Mouse (Mus musculus) lung, adult 2 months (tissue): ENCODE results near the gene Myl6.

Experiments used
- CTCF ChIP-seq: fragments of 200-500 bp; IDR thresholded peaks from 2 replicates; pipeline ENCODE4 v1.5.1; 2011; ENCODE audit warnings: mild to moderate bottlenecking, low read length, control low read depth; ENCODE audit not compliant: insufficient read depth
- POLR2A ChIP-seq: fragments of 200-500 bp; IDR thresholded peaks from 2 replicates; pipeline ENCODE4 v1.6.1; 2011; ENCODE audit warnings: low read depth, mild to moderate bottlenecking, control low read depth, low read length, borderline replicate concordance; ENCODE audit errors: extremely low read depth

DNA sequence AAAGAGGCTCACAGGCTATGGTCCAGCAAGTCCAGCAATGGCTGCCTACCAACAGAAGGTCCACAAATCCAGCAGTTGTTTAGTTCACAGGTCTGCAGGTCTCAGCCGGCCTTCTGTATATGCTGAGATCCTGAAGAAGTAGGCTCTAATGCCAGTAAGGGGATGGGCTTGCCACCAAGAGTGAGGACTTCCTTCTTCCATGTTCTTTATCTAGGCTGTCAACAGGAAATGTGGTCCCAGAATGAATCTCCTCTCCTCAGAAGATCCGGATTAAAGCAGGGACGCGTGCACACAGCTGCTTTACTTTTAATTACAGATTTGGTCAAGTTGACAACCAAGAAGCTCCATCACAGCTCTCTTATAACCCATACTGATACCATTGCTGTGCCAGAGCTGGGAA is 48.5 kb downstream of the Myl6 start:
- TF ChIP-seq POLR2A: no peak
- no peak for TF ChIP-seq CTCF
